Mouse (Mus musculus): Measurements from ENCODE around the gene Usp30.

DNA sequence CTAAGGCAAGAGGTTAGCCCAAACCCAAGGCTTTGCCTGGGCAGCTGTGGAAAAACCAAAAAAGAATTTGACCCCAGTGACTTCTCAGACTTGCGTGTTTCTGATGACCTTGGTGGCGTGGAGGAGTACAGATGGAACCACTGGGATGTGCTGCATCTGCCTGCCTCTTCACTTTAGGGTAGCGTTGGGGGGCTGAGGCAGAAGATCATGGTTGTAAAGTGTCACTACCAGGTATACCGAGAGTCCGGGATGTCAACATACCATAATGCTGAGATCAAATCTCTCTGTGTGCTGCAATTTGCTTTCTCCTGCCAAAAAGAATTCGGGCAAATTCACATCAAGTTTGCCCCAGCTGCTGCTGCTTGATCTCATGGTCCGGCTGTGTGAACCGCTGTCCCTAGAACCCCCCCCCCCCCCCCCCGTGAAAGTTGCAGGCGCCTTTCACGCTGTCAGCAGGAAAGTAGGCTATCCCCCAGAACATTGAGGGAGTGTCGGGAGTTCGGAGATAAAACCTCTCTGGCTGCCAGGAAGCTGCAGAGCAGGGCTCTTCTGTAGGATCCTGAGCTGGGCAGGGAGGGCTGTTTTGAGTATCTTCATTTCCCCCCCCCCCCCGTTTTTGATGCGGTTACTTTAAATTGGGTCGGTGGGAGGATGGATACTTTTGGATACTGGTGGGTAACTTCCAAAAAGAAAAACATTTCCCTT lies 108.8 kb downstream of the Usp30 start:
- TF ChIP-seq POLR2A (IDR thresholded peaks at IDR 0.05; ENCODE audit: borderline replicate concordance, low read depth, low read length) (no peak), CTCF (IDR thresholded peaks at IDR 0.05; ENCODE audit: low read depth, low read length) (no peak)

Measured in bone marrow macrophage, adult 2 months (primary cell).